Mouse (Mus musculus) T-helper 17 cell (primary cell): ENCODE measurements around the gene Hcrt.

ENCODE experiments used
- in situ Hi-C, 2 experiments: fragments of 300-600 bp; cut with MboI, MseI; formaldehyde crosslinking; loops; 1 replicate in 1 of 2; 2 replicates in 1 of 2; pipeline ENCODE4 v1.15.1; 2025; ENCODE audit warnings: high pct_unique_total_duplicates in 2 of 2

Hcrt gene

DNA sequence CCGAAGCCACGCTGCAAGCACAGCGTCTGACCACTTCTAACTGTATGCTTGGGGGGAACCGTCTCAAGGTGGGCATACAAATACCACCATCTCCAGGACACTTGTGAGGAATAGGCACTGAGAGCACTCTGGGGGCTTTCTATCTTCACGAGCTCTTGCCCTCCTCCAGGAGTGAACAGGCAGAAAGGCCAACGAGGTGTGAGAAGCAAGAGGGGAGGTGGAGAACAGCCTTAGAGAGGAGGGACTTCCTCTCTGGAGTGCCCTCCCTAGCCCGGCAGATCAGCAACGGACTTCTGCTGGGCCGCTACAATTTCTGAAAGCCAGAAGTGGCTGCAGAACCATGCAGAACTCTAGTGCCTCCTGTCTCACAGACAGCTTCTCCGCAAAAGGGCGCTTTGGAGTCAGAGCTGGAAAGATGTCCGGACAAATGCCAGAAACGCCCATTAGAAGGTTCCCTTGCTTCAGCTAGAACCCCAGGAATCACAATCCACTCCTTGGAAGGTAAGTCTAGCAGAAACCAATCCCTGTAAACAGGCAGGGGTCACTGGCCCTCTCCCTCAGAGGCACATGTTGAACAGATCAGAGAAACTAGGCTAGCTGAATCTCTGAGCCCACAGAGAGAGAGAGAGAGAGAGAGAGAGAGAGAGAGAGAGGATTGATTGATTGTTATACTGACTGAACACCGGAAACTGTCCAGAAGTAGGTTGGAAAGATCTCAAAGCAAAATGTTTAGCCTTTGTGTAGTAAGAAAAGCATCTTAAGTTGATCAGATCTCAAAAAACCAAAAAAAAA is 26.6 kb downstream of the Hcrt start:
- in situ Hi-C loops, result no loop called here

GRCm38 (mm10) chr11:100735134-100735865 is 27.4 kb downstream of the Hcrt start:
- in situ Hi-C loops, result no loop called here

GRCm38 (mm10) chr11:100730477-100731205 is 32.1 kb downstream of the Hcrt start:
- in situ Hi-C loops, result no loop called here

- in situ Hi-C loops, result no loop called here
Observed at GRCm38 (mm10) chr11:100729976-100730375, 32.8 kb downstream of the Hcrt start.

DNA sequence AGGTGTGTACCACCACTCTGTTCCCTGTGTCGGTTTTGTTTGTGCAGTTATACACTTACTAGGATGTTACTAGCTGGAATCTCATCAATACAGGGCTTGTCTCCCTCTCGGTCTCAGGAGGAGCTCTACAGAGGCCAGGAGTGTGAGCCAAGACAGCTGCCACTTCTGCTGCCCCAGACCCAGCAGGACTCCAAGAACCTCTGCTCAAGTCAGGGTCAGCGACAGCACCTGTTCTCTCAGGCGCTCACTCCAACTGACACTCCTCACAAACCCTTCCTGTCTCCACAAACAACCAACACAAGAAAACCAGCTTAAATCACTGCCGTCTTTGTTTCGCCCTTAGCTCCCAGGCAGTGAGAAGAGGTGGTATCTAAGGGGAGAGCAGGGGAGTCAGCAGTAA is 34.1 kb downstream of the Hcrt start:
- in situ Hi-C loops, result no loop called here

- in situ Hi-C loops, result no loop called here
Observed at GRCm38 (mm10) chr11:100727201-100727600, 35.5 kb downstream of the Hcrt start.

DNA sequence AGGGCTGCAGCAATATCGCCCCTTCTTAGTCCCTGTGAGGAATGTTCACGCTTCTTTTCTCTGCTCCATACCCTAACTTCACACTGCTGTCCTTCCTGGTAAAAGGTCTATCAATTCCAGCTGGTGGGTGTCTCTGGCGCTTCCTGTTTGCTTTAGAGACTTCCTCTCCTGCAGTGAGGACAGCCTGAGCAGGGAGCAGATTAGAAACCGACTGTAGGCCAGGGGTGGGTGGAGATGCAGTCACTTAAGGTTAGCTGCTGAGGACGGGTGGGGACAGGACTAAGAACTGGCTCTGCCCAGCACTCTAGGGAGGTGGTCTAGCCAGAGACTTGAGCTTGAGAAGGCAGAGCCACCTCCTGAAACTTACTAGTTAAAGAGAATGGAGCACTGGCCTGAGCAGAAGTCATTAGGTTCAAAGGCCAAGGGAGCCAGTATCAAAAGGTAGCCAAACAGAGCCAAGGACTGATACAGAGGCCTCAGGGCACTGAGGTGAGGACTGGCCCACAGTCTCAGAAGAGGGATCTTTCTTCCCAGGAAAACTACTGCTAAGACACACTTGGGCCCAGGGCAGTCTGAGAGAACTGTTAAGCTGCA is 37.7 kb downstream of the Hcrt start:
- in situ Hi-C loops, result no loop called here

DNA sequence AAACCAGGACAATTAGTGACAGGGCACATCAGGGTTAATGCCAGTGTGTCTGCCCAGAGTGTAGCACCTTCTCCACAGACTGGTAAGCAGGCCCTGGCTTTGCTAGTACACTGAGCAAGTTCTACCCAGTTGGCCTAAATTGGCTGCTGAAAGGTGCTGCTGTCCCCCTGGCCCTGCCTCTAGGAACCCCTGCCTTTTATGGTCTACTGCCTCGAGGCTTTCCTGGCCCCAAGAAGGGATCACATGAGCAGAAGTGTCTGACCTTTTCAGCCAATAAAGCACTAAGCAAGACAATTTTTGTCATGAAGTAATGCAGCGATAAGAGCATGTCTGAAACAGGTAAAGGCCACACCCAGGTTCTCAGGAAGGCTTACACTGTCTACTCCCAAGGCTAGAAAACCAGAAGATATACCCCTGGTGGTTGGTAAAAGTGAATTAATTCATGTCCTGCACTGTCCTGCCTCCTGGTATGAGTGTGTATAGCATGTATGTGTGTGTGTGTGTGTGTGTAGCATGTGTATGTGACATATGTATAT is 40.2 kb downstream of the Hcrt start:
- in situ Hi-C loops, result no loop called here

- in situ Hi-C loops, result no loop called here
Observed at GRCm38 (mm10) chr11:100721776-100722492, 40.8 kb downstream of the Hcrt start.

DNA sequence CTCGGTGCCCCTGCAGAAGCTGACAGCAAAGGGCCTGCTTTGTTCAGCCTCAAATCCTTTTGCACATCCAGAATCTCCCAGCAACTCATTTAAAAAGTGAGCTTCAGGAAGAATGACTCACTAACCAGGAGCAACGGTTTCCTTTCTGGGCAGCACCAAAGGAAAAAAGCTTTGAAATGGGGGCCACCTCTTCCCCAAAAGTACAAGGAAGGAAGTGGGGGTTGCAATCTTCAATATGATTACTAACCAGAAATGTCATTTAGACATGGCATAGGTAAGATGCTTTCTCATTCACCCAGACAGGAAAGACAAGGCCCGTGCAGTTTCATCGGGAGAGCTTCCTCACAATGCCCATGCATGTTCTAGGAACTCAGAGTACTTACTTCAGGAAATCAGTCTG is 41.5 kb downstream of the Hcrt start:
- in situ Hi-C loops, result no loop called here

GRCm38 (mm10) chr11:100720345-100720744 is 42.4 kb downstream of the Hcrt start:
- in situ Hi-C loops, result no loop called here

DNA sequence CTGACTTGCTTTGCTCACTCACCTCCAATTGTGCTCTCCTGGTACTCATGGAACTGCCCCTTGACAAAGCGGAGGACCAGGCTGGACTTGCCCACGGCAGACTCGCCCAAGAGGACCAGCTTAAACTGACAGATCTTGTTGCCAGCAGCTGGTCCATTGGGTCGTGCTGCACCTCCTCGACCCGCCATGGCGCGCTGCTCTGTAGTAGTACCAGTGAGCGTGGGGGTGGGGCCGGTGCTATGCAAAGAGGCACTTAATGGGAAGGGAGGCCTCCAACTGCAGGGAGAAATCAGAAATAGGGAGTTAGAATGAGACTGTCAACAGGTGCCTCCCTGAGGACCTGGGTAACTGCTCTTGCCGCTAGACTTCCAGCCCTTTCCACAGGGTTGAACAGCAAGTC is 42.8 kb downstream of the Hcrt start:
- in situ Hi-C loops, result no loop called here

DNA sequence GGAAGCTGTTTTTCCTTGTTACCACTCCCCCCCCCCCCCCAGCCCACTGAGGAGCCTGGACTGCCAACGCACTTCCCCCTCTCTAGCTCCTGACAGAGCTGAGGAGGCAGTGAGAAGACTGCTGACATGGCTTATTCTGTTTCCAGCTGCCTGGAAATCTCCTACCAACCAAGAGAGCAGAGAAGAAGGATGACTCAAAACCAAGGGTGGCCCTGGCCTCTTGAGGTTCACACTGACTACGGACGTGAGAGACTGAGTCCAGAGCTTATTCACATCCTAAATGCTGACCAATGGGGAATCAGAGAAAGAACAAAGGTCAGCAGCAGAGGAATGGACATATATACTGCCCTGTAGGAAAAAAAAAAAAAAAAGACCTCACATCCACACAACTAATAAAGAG is 43.4 kb downstream of the Hcrt start:
- in situ Hi-C loops, result no loop called here

- in situ Hi-C loops, result no loop called here
Observed at GRCm38 (mm10) chr11:100718866-100719265, 43.9 kb downstream of the Hcrt start.

DNA sequence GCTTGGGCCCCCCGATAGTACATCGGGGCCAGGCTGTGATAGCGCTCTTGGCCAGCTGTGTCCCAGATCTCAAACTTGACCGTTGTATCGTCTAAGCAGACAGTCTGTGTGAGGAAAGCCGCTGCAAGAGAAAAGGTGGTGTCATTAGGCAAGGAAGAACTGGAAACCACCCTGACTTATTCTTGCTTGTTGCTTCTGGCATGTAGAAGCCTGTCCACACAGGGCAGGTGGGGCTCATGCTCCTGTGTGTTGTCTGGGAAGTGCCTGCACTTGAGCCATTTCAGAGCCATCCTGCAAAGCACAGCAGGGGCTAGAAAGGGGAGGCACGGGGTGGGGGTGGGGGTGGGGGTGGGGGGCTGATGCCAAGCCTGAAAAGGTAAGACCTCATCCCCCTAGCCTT is 44.3 kb downstream of the Hcrt start:
- in situ Hi-C loops, result no loop called here

DNA sequence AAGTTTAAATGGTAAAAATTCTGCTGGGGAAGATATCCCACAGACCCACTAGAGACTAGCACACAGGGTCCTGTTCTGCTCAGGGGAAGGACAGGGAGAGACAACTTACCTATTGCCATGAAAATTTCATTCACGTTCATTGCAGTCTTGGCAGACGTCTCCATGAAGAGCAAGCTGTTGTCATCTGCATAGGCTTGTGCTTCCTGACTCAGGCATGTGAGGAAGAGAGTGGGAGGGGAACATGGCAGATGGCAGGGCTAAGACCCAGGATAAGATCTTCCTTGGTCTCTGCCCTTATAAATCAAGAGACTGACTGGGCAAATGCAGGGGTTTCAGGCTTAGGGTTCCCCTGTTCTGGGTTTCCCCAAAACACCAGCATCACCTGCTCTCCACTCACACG is 46.1 kb downstream of the Hcrt start:
- in situ Hi-C loops, result no loop called here

DNA sequence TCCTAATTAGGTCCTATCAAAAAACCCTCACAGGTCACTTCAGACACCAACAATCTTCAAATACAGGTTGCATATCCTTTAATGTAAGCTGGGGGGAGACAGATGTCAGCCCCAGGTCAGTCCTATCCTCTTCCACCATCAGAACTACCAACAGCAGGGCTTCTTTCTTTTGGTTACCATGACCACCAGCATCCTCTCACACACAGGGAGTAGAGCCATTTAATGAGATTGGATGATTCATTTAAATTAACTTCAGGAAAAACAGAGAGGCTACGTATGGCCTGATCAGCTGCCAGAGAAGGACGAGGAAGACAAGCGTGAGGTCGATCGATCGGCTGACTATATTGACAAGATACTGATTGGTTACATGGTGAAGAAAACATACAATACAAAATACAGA is 47.8 kb downstream of the Hcrt start:
- in situ Hi-C loops, result no loop called here

- in situ Hi-C loops, result no loop called here
Observed at GRCm38 (mm10) chr11:100714534-100714915, 48.2 kb downstream of the Hcrt start.

DNA sequence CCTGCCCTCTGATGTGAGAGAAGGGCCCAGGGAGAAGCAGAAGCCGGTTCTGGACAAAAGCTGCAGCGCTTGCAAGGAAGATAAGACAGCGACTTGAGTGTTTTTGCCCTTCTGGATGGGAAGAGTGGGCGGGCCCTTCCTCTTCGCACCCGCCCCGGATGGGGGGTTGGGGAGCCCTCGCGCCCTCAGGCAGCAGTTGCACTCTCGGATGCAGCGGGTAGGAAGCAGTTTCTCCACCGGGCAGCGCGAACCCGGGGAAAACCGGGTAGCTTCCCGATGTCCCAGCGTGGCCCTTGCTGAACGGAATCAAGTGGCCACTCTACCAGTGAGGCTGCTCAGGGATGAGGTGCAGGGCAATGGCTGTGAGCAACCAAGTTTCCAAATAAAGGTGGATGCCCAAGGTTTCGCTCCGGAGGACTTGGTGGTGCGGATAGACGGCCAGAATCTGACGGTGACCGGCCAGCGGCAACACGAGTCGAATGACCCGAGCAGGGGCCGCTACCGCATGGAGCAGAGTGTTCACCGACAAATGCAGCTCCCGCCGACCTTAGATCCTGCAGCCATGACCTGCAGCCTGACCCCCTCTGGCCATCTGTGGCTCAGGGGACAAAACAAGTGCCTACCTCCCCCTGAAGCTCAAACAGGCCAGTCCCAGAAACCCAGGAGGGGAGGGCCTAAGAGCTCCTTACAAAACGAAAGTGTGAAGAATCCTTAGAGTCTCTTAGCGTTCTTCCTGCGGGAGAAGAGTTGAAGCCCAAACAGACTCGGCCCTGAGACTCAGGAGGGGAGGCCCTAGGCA is 48.8 kb downstream of the Hcrt start, which contains the start of gene Hspb9:
Gene Hspb9 (plus strand): TSS at position 116 of the 799 bp plus-strand sequence.
- in situ Hi-C loops, result no loop called here

- in situ Hi-C loops, result no loop called here
Observed at GRCm38 (mm10) chr11:100713174-100713573, 49.6 kb downstream of the Hcrt start.
